Mouse (Mus musculus) cortical plate, adult 2 months (tissue): ENCODE results near the gene Pfkfb4.

Experiments
- CTCF ChIP-seq: fragments of 200-500 bp; IDR thresholded peaks from 2 replicates; pipeline ENCODE4 v1.5.1; 2011; ENCODE audit warnings: mild to moderate bottlenecking, control low read depth, low read length; ENCODE audit not compliant: insufficient read depth; ENCODE audit errors: extremely low read depth
- POLR2A ChIP-seq: fragments of 200-500 bp; IDR thresholded peaks from 2 replicates; pipeline ENCODE4 v1.6.1; 2011; ENCODE audit warnings: mild to moderate bottlenecking, low read length, control low read depth; ENCODE audit not compliant: insufficient read depth; ENCODE audit errors: extremely low read depth

GRCm38 (mm10) chr9:109053366-109053765 is 61.8 kb downstream of the Pfkfb4 start:
- TF ChIP-seq CTCF, result no peak
- no peak for TF ChIP-seq POLR2A
